Mouse (Mus musculus) megakaryocyte progenitor cell, adult 5-6 weeks (primary cell): Measurements from ENCODE around the gene Farsb. TPM values are rescaled to one million over a fixed set of nuclear protein-coding genes. Genes with fewer than 3 reads are reported as not detected.
A peak's percentile ranks its signal among the peaks of the same experiment; 100 is the strongest.

ENCODE experiments used
- ATAC-seq: replicated peaks from 2 replicates; pipeline ENCODE4 v1.8.0; 2016; ENCODE audit warnings: mild to moderate bottlenecking, moderate TSS enrichment, inconsistent platforms; ENCODE audit not compliant: poor library complexity
- total RNA-seq, 2 experiments: library from RNA; stranded (forward) in 1 of 2; stranded (reverse) in 1 of 2; fragments of 157-497, 149-512 nt in 1 of 2; fragments of 200-1000 nt in 1 of 2; gene quantifications; 2 replicates each; pipeline versions ENCODE4 v1.2.3 to v1.2.4; 2015 to 2017

The Farsb gene
- total RNA-seq, 2 experiments from 2014 or later: 62.8 to 136 TPM

- ATAC-seq: no peak
These were observed 66.1 kb downstream of the Farsb start for GRCm38 (mm10) chr1:78422576-78422975.

- no peak for ATAC-seq
These were observed 66.9 kb downstream of the Farsb start for GRCm38 (mm10) chr1:78421749-78422148.

- ATAC-seq: no peak
These were observed 68.4 kb downstream of the Farsb start for GRCm38 (mm10) chr1:78420271-78420670.

GRCm38 (mm10) chr1:78419593-78419992 lies 69.1 kb downstream of the Farsb start:
- ATAC-seq: peak; percentile 75

- ATAC-seq: no peak
These were observed 71.4 kb downstream of the Farsb start for GRCm38 (mm10) chr1:78417154-78417911.

GRCm38 (mm10) chr1:78414421-78414820 lies 74.3 kb downstream of the Farsb start:
- no peak for ATAC-seq

- peak; percentile 39; the same call in 1 of the 2 replicates for ATAC-seq
These were observed 76.0 kb downstream of the Farsb start for GRCm38 (mm10) chr1:78412668-78413067.

GRCm38 (mm10) chr1:78409396-78409795 lies 79.3 kb downstream of the Farsb start:
- ATAC-seq: no peak

GRCm38 (mm10) chr1:78401413-78401812 lies 87.3 kb downstream of the Farsb start:
- ATAC-seq: no peak

GRCm38 (mm10) chr1:78399755-78400154 lies 88.9 kb downstream of the Farsb start:
- no peak for ATAC-seq

- no peak for ATAC-seq
These were observed 92.3 kb downstream of the Farsb start for GRCm38 (mm10) chr1:78396320-78396913.

GRCm38 (mm10) chr1:78395737-78396136 lies 93.0 kb downstream of the Farsb start:
- no peak for ATAC-seq

GRCm38 (mm10) chr1:78395191-78395735 lies 93.4 kb downstream of the Farsb start:
- no peak for ATAC-seq

- ATAC-seq: no peak
These were observed 99.8 kb downstream of the Farsb start for GRCm38 (mm10) chr1:78388848-78389247.

GRCm38 (mm10) chr1:78387854-78388253 lies 100.8 kb downstream of the Farsb start:
- ATAC-seq: no peak

- no peak for ATAC-seq
These were observed 107.7 kb downstream of the Farsb start for GRCm38 (mm10) chr1:78380950-78381349.

GRCm38 (mm10) chr1:78375058-78375457 lies 113.6 kb downstream of the Farsb start:
- ATAC-seq: no peak

GRCm38 (mm10) chr1:78373836-78374235 lies 114.9 kb downstream of the Farsb start:
- no peak for ATAC-seq

- no peak for ATAC-seq
These were observed 116.4 kb downstream of the Farsb start for GRCm38 (mm10) chr1:78372316-78372715.

GRCm38 (mm10) chr1:78371569-78372236 lies 117.0 kb downstream of the Farsb start:
- no peak for ATAC-seq

GRCm38 (mm10) chr1:78370121-78370520 lies 118.6 kb downstream of the Farsb start:
- no peak for ATAC-seq
